Mouse (Mus musculus): Measurements from ENCODE around the gene Gper1. TPM values are rescaled to one million over a fixed set of nuclear protein-coding genes. Genes with fewer than 3 reads are reported as not detected.

The Gper1 gene
- polyA plus RNA-seq (2015; fragmentation: Nextera tagmentation; extraction: Ambion mirVana), result 3.0 and 4.0 TPM in 2 replicates

GRCm38 (mm10) chr5:139423026-139423865 lies at the start of gene Gper1:
Gper1 (plus strand) TSS chr5:139423151.
- peaks cover 30% of the 10 kb centered on the region for H3K4me1 ChIP-seq (ENCODE audit: control insufficient read depth, insufficient read depth, low read length)
- no peaks in the 10 kb centered on the region for H3K36me3 ChIP-seq (ENCODE audit: control insufficient read depth, insufficient read depth)
- H3K27me3 ChIP-seq (ENCODE audit: control insufficient read depth, insufficient read depth, low read length), result peaks cover 8% of the 10 kb centered on the region; the same call in 1 of the 2 replicates
- 0 out of 2 replicates have a peak, but pooled peaks have one; percentile 24 for ATAC-seq (replicated peaks; ENCODE audit: extremely low read depth, insufficient read depth, low FRiP score)
- WGBS, result 47% methylated on average over 21 of the region's 21 CpGs
- peak within 1 kb of the TSS; percentile 39 for H3K4me3 ChIP-seq (ENCODE audit: low read length)
- no peaks in the 10 kb centered on the region for H3K9me3 ChIP-seq (replicated peaks; ENCODE audit: control insufficient read depth, low read length)
- no peak within 1 kb of the TSS; the same call in 1 of the 2 replicates for H3K27ac ChIP-seq (ENCODE audit: low read length)
- peak within 1 kb of the TSS; percentile 48 for H3K4me2 ChIP-seq (ENCODE audit: low read depth, low read length)
- peak within 1 kb of the TSS; percentile 49 for H3K9ac ChIP-seq (ENCODE audit: low read length)

- no peak overlapping the region for H3K4me2 ChIP-seq (ENCODE audit: low read depth, low read length)
- H3K27me3 ChIP-seq (ENCODE audit: control insufficient read depth, insufficient read depth, low read length), result no peaks in the 10 kb centered on the region
- H3K9me3 ChIP-seq (replicated peaks; ENCODE audit: control insufficient read depth, low read length), result no peaks in the 10 kb centered on the region
- ATAC-seq (replicated peaks; ENCODE audit: extremely low read depth, insufficient read depth, low FRiP score), result no peak
- WGBS, result 75% methylated on average over 6 of the region's 6 CpGs
- no peaks in the 10 kb centered on the region for H3K36me3 ChIP-seq (ENCODE audit: control insufficient read depth, insufficient read depth)
- H3K4me1 ChIP-seq (ENCODE audit: control insufficient read depth, insufficient read depth, low read length), result peaks cover 43% of the 10 kb centered on the region
- no peak overlapping the region for H3K27ac ChIP-seq (ENCODE audit: low read length)
- H3K9ac ChIP-seq (ENCODE audit: low read length), result no peak overlapping the region
- no peak overlapping the region for H3K4me3 ChIP-seq (ENCODE audit: low read length)
Observed at GRCm38 (mm10) chr5:139373889-139374444, 49.0 kb upstream of the Gper1 start.

GRCm38 (mm10) chr5:139374841-139375240 lies 48.1 kb upstream of the Gper1 start:
- no peaks in the 10 kb centered on the region for H3K36me3 ChIP-seq (ENCODE audit: control insufficient read depth, insufficient read depth)
- H3K9ac ChIP-seq (ENCODE audit: low read length), result no peak overlapping the region
- H3K27ac ChIP-seq (ENCODE audit: low read length), result no peak overlapping the region
- ATAC-seq (replicated peaks; ENCODE audit: extremely low read depth, insufficient read depth, low FRiP score), result no peak
- H3K4me1 ChIP-seq (ENCODE audit: control insufficient read depth, insufficient read depth, low read length), result peaks cover 52% of the 10 kb centered on the region
- no peak overlapping the region for H3K4me3 ChIP-seq (ENCODE audit: low read length)
- no peak overlapping the region for H3K4me2 ChIP-seq (ENCODE audit: low read depth, low read length)
- no peaks in the 10 kb centered on the region for H3K9me3 ChIP-seq (replicated peaks; ENCODE audit: control insufficient read depth, low read length)
- WGBS, result 91% methylated on average over 2 of the region's 2 CpGs
- H3K27me3 ChIP-seq (ENCODE audit: control insufficient read depth, insufficient read depth, low read length), result no peaks in the 10 kb centered on the region

- Histone ChIP-seq H3K4me2 (ENCODE audit: low read depth, low read length) (peak within 1 kb of the TSS; percentile 70), H3K4me1 (ENCODE audit: control insufficient read depth, insufficient read depth, low read length) (peaks cover 51% of the 10 kb centered on the region), H3K27me3 (ENCODE audit: control insufficient read depth, insufficient read depth, low read length) (no peaks in the 10 kb centered on the region), H3K27ac (ENCODE audit: low read length) (peak within 1 kb of the TSS; percentile 96), H3K9me3 (replicated peaks; ENCODE audit: control insufficient read depth, low read length) (no peaks in the 10 kb centered on the region), H3K4me3 (ENCODE audit: low read length) (peak within 1 kb of the TSS; percentile 3), H3K36me3 (ENCODE audit: control insufficient read depth, insufficient read depth) (no peaks in the 10 kb centered on the region), H3K9ac (ENCODE audit: low read length) (peak within 1 kb of the TSS; percentile 38)
- peak; percentile 41 for ATAC-seq (replicated peaks; ENCODE audit: extremely low read depth, insufficient read depth, low FRiP score)
- WGBS, result 8% methylated on average over 18 of the region's 18 CpGs
Observed at GRCm38 (mm10) chr5:139377468-139378270, 45.3 kb upstream of the Gper1 start, which contains the start of gene Gpr146. Gpr146 (plus strand) TSS chr5:139377697.

- WGBS, result 57% methylated on average over 7 of the region's 7 CpGs
- no peak for ATAC-seq (replicated peaks; ENCODE audit: extremely low read depth, insufficient read depth, low FRiP score)
- H3K9me3 ChIP-seq (replicated peaks; ENCODE audit: control insufficient read depth, low read length), result no peaks in the 10 kb centered on the region
- H3K4me2 ChIP-seq (ENCODE audit: low read depth, low read length), result peak overlapping the region; percentile 70
- no peaks in the 10 kb centered on the region for H3K27me3 ChIP-seq (ENCODE audit: control insufficient read depth, insufficient read depth, low read length)
- H3K9ac ChIP-seq (ENCODE audit: low read length), result peak overlapping the region; percentile 37
- H3K4me3 ChIP-seq (ENCODE audit: low read length), result no peak overlapping the region
- no peaks in the 10 kb centered on the region for H3K36me3 ChIP-seq (ENCODE audit: control insufficient read depth, insufficient read depth)
- H3K27ac ChIP-seq (ENCODE audit: low read length), result peak overlapping the region; percentile 96
- peaks cover 54% of the 10 kb centered on the region for H3K4me1 ChIP-seq (ENCODE audit: control insufficient read depth, insufficient read depth, low read length)
Observed at GRCm38 (mm10) chr5:139378271-139378556, 44.7 kb upstream of the Gper1 start.

GRCm38 (mm10) chr5:139378986-139379629 lies 43.8 kb upstream of the Gper1 start:
- H3K9ac ChIP-seq (ENCODE audit: low read length), result peak overlapping the region; percentile 59

GRCm38 (mm10) chr5:139379771-139380384 lies 43.1 kb upstream of the Gper1 start:
- no peak for ATAC-seq (replicated peaks; ENCODE audit: extremely low read depth, insufficient read depth, low FRiP score)
- H3K4me3 ChIP-seq (ENCODE audit: low read length), result peak overlapping the region; percentile 71
- H3K4me2 ChIP-seq (ENCODE audit: low read depth, low read length), result peak overlapping the region; percentile 70
- no peaks in the 10 kb centered on the region for H3K27me3 ChIP-seq (ENCODE audit: control insufficient read depth, insufficient read depth, low read length)
- 15% methylated on average over 8 of the region's 8 CpGs for WGBS
- H3K9me3 ChIP-seq (replicated peaks; ENCODE audit: control insufficient read depth, low read length), result no peaks in the 10 kb centered on the region
- H3K9ac ChIP-seq (ENCODE audit: low read length), result peak overlapping the region; percentile 59
- peak overlapping the region; percentile 96 for H3K27ac ChIP-seq (ENCODE audit: low read length)
- peaks cover 70% of the 10 kb centered on the region for H3K4me1 ChIP-seq (ENCODE audit: control insufficient read depth, insufficient read depth, low read length)
- no peaks in the 10 kb centered on the region for H3K36me3 ChIP-seq (ENCODE audit: control insufficient read depth, insufficient read depth)

More at GRCm38 (mm10) chr5:139378986-139379629, 43.8 kb upstream of the Gper1 start:
- Histone ChIP-seq H3K27ac (ENCODE audit: low read length) (peak overlapping the region; percentile 96), H3K36me3 (ENCODE audit: control insufficient read depth, insufficient read depth) (no peaks in the 10 kb centered on the region), H3K4me2 (ENCODE audit: low read depth, low read length) (peak overlapping the region; percentile 70), H3K9me3 (replicated peaks; ENCODE audit: control insufficient read depth, low read length) (no peaks in the 10 kb centered on the region), H3K4me3 (ENCODE audit: low read length) (peak overlapping the region; percentile 71), H3K4me1 (ENCODE audit: control insufficient read depth, insufficient read depth, low read length) (peaks cover 63% of the 10 kb centered on the region), H3K27me3 (ENCODE audit: control insufficient read depth, insufficient read depth, low read length) (no peaks in the 10 kb centered on the region)
- WGBS, result 9% methylated on average over 21 of the region's 21 CpGs
- ATAC-seq (replicated peaks; ENCODE audit: extremely low read depth, insufficient read depth, low FRiP score), result peak; percentile 46

Data from heart, embryonic 16.5 days (tissue).